Mouse (Mus musculus): ENCODE data around the gene Mosmo. TPM values are rescaled to one million over a fixed set of nuclear protein-coding genes. Genes with fewer than 3 reads are reported as not detected.
"Not testable (repeated sequence)": the region's sequence is repeated elsewhere in the genome, so short reads cannot be mapped to it uniquely, and the experiment has no call there.

Gene Mosmo
- total and polyA plus RNA-seq, 2 experiments from 2014 or later: 9.9 to 51.1 TPM

DNA sequence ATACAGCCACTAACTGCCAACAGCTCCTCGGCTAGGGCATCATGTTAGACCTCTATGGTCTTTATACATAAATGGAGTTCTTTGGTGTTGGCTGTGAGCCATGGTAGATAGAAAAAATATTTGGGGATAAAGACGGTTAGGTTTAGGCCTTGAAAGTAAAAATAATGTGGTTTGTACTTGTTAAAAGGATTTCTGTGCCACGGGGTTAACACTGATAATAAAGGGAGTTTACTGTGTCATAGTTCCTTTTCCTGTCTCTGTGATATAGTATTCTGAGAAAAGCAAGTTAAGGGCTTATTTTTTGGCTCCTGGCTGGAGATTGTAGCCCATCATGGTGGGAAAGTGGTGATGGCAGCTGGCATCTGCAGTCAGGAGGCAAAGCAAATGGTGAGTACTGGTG lies 26.5 kb downstream of the Mosmo start:
- Histone ChIP-seq H3K4me3 (ENCODE audit: low read depth, low read length) (no peak overlapping the region), H3K9me3 (replicated peaks; ENCODE audit: control insufficient read depth, low read length) (no peaks in the 10 kb centered on the region), H3K36me3 (replicated peaks; ENCODE audit: control insufficient read depth, insufficient read depth, low read length) (no peaks in the 10 kb centered on the region), H3K27me3 (ENCODE audit: control insufficient read depth, insufficient read depth, low read length) (no peaks in the 10 kb centered on the region), H3K9ac (replicated peaks; ENCODE audit: low read depth, low read length) (no peak overlapping the region), H3K27ac (ENCODE audit: low read depth) (no peak overlapping the region), H3K4me1 (ENCODE audit: control insufficient read depth, insufficient read depth) (peaks cover 3% of the 10 kb centered on the region; the same call in 1 of the 2 replicates), H3K4me2 (ENCODE audit: low read depth, low read length) (no peak overlapping the region)
- 37% methylated on average over 3 of the region's 3 CpGs for WGBS
- TF ChIP-seq CTCF (IDR thresholded peaks at IDR 0.05; ENCODE audit: low read depth) (no peak), EP300 (IDR thresholded peaks at IDR 0.05; ENCODE audit: low read depth) (no peak)
- DNase-seq (ENCODE audit: low spot score): no peak
- no peak for ATAC-seq (ENCODE audit: insufficient read depth, low read depth)

- H3K4me1 ChIP-seq (ENCODE audit: control insufficient read depth, insufficient read depth): no peaks in the 10 kb centered on the region
- H3K27me3 ChIP-seq (ENCODE audit: control insufficient read depth, insufficient read depth, low read length): no peaks in the 10 kb centered on the region
- H3K36me3 ChIP-seq (replicated peaks; ENCODE audit: control insufficient read depth, insufficient read depth, low read length): no peaks in the 10 kb centered on the region
- no peak overlapping the region for H3K9ac ChIP-seq (replicated peaks; ENCODE audit: low read depth, low read length)
- H3K9me3 ChIP-seq (replicated peaks; ENCODE audit: control insufficient read depth, low read length): no peaks in the 10 kb centered on the region
- no peak overlapping the region for H3K4me3 ChIP-seq (ENCODE audit: low read depth, low read length)
- ATAC-seq (ENCODE audit: insufficient read depth, low read depth) (no peak), DNase-seq (ENCODE audit: low spot score) (no peak)
- H3K4me2 ChIP-seq (ENCODE audit: low read depth, low read length): no peak overlapping the region
- 95% methylated on average over 2 of the region's 2 CpGs for WGBS
- TF ChIP-seq EP300 (IDR thresholded peaks at IDR 0.05; ENCODE audit: low read depth) (no peak), CTCF (IDR thresholded peaks at IDR 0.05; ENCODE audit: low read depth) (no peak)
- H3K27ac ChIP-seq (ENCODE audit: low read depth): no peak overlapping the region
These were observed 34.7 kb downstream of the Mosmo start for GRCm38 (mm10) chr7:120712071-120712470.

DNA sequence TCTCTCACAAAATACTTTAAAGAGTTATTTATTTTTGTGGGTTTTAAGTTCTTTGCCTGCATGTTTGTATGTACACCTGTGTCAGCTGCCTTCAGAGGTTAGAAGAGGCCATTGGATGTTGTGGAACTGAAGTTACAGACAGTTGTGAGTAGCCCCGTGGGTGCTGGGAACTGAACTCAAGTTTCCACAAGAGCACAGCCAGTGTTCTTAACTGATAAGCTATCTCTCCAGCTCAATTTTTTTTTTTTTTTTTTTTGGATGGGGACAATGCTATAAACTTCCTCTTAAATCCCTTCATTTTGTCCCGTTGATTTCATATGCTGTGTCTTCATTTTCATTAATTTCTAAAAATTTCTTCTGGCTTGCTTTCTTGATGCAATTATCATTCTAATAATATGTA lies 35.8 kb downstream of the Mosmo start:
- DNase-seq (ENCODE audit: low spot score): no peak
- H3K9ac ChIP-seq (replicated peaks; ENCODE audit: low read depth, low read length): no peak overlapping the region
- H3K4me3 ChIP-seq (ENCODE audit: low read depth, low read length): no peak overlapping the region
- H3K27me3 ChIP-seq (ENCODE audit: control insufficient read depth, insufficient read depth, low read length): no peaks in the 10 kb centered on the region
- H3K9me3 ChIP-seq (replicated peaks; ENCODE audit: control insufficient read depth, low read length): no peaks in the 10 kb centered on the region
- 80% methylated on average over 2 of the region's 2 CpGs for WGBS
- no peak for ATAC-seq (ENCODE audit: insufficient read depth, low read depth)
- no peak overlapping the region for H3K4me2 ChIP-seq (ENCODE audit: low read depth, low read length)
- TF ChIP-seq EP300 (IDR thresholded peaks at IDR 0.05; ENCODE audit: low read depth): no peak
- TF ChIP-seq CTCF (IDR thresholded peaks at IDR 0.05; ENCODE audit: low read depth): no peak
- no peaks in the 10 kb centered on the region for H3K4me1 ChIP-seq (ENCODE audit: control insufficient read depth, insufficient read depth)
- no peaks in the 10 kb centered on the region for H3K36me3 ChIP-seq (replicated peaks; ENCODE audit: control insufficient read depth, insufficient read depth, low read length)
- peak overlapping the region; percentile 85 for H3K27ac ChIP-seq (ENCODE audit: low read depth)

GRCm38 (mm10) chr7:120713951-120714350 lies 36.5 kb downstream of the Mosmo start:
- WGBS: 48% methylated on average over 11 of the region's 11 CpGs
- DNase-seq (ENCODE audit: low spot score): peak; percentile 39
- peak; percentile 48; the same call in 1 of the 2 replicates for TF ChIP-seq EP300 (IDR thresholded peaks at IDR 0.05; ENCODE audit: low read depth)
- not testable (repeated sequence) for H3K27me3 ChIP-seq (ENCODE audit: control insufficient read depth, insufficient read depth, low read length); H3K9me3 ChIP-seq (replicated peaks; ENCODE audit: control insufficient read depth, low read length); H3K9ac ChIP-seq (replicated peaks; ENCODE audit: low read depth, low read length); H3K4me3 ChIP-seq (ENCODE audit: low read depth, low read length); H3K4me1 ChIP-seq (ENCODE audit: control insufficient read depth, insufficient read depth); H3K36me3 ChIP-seq (replicated peaks; ENCODE audit: control insufficient read depth, insufficient read depth, low read length)
- peak; percentile 88 for ATAC-seq (ENCODE audit: insufficient read depth, low read depth)
- H3K4me2 ChIP-seq (ENCODE audit: low read depth, low read length): peak overlapping the region; percentile 18; the same call in 1 of the 2 replicates
- peak overlapping the region; percentile 85 for H3K27ac ChIP-seq (ENCODE audit: low read depth)

- Histone ChIP-seq H3K9me3 (replicated peaks; ENCODE audit: control insufficient read depth, low read length) (no peaks in the 10 kb centered on the region), H3K4me1 (ENCODE audit: control insufficient read depth, insufficient read depth) (no peaks in the 10 kb centered on the region), H3K4me2 (ENCODE audit: low read depth, low read length) (no peak overlapping the region), H3K27me3 (ENCODE audit: control insufficient read depth, insufficient read depth, low read length) (no peaks in the 10 kb centered on the region), H3K4me3 (ENCODE audit: low read depth, low read length) (no peak overlapping the region), H3K9ac (replicated peaks; ENCODE audit: low read depth, low read length) (no peak overlapping the region), H3K27ac (ENCODE audit: low read depth) (no peak overlapping the region), H3K36me3 (replicated peaks; ENCODE audit: control insufficient read depth, insufficient read depth, low read length) (no peaks in the 10 kb centered on the region)
- DNase-seq (ENCODE audit: low spot score) (no peak), ATAC-seq (ENCODE audit: insufficient read depth, low read depth) (no peak)
- TF ChIP-seq EP300 (IDR thresholded peaks at IDR 0.05; ENCODE audit: low read depth) (no peak), CTCF (IDR thresholded peaks at IDR 0.05; ENCODE audit: low read depth) (no peak)
- 63% methylated on average over 2 of the region's 2 CpGs for WGBS
These were observed 39.8 kb downstream of the Mosmo start for GRCm38 (mm10) chr7:120717261-120717660.

- Histone ChIP-seq H3K9me3 (replicated peaks; ENCODE audit: control insufficient read depth, low read length) (no peaks in the 10 kb centered on the region), H3K27ac (ENCODE audit: low read depth) (no peak overlapping the region), H3K27me3 (ENCODE audit: control insufficient read depth, insufficient read depth, low read length) (no peaks in the 10 kb centered on the region), H3K9ac (replicated peaks; ENCODE audit: low read depth, low read length) (no peak overlapping the region), H3K4me3 (ENCODE audit: low read depth, low read length) (no peak overlapping the region), H3K36me3 (replicated peaks; ENCODE audit: control insufficient read depth, insufficient read depth, low read length) (0 out of 2 replicates have a peak, but pooled peaks cover 1% of the 10 kb centered on the region), H3K4me2 (ENCODE audit: low read depth, low read length) (no peak overlapping the region), H3K4me1 (ENCODE audit: control insufficient read depth, insufficient read depth) (no peaks in the 10 kb centered on the region)
- DNase-seq (ENCODE audit: low spot score) (no peak), ATAC-seq (ENCODE audit: insufficient read depth, low read depth) (no peak)
- TF ChIP-seq CTCF (IDR thresholded peaks at IDR 0.05; ENCODE audit: low read depth) (no peak), EP300 (IDR thresholded peaks at IDR 0.05; ENCODE audit: low read depth) (no peak)
- WGBS: 85% methylated on average over 5 of the region's 5 CpGs
These were observed 43.6 kb downstream of the Mosmo start for GRCm38 (mm10) chr7:120721051-120721450.

Data from heart, postnatal 0 days (tissue).